Mouse (Mus musculus) lung, postnatal 14 days (tissue): ENCODE measurements at regions not wholly inside any gene's neighbourhood (a gene's known extent, or its start where the extent isn't known, plus 50 kb on each side); places are given as distances from the start of the nearest gene placed in this dataset.

Source experiments
- DNase-seq: peaks from one replicate; pipeline ENCODE4 v3.0.0; 2021

DNA sequence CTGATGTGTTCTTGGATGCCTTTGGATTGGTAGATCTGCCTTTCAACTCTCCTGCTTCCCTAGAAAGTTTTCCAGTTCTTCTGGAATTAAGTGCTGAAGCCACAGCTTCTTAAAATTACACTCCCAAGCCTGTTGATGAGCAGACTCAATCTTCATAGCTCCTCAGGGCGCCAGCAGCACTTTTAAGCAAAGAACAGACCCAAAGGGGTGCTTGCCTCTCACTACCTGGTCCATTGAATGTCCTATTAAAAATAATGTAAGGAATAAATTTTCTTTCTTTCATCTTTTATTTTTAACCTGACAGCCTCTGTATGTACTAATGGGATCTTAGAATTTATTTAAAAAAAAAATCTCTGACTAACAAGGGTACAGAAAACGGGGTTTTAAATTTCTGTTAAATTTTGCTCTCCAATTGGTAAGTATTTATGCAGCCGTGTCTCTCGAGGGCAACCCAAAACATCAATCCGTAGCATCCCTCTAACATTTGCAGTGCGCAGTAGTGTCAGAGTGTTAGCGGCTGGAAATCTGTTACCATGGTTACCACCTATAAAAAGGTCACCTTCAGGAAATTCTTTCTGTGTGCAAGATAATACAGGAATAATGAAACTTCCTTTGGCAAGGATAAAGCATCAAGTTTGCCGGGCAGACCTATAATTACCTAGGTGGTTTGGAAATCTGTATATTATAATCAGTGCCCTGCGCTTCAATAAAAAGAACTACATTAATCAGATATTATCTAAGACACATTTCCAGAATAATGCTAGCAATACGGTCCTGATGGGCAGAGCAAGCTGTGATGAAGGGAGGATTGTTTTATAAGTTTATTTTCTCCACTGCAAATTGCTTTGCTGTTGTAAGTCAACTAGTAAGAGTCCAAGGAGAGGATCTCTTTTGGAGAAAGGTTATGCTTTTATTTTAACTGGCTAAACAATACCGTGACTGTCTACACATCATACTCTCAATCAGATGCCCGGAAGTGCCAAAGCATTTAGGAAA lies 277.1 kb upstream of the Nrsn1 start:
- no peak for DNase-seq

DNA sequence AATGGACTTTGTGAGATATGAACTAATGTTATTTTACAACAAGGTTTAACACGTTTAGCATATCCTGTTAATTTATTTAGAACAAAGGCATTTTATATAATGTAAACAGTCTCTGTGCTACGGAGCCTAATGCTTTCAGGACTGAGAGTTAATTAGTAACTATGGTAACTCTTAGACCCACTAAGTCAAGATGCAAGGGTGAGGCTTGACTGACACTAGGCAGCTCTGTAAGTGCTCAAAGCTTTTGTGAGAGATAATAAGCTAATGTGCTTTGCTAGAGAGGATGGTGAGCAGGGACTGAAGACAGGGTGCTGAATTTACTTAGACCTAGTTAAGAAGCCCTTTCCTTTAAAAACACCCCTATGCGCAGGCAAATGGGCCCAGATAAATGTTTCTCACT lies 253.8 kb upstream of the Nrsn1 start:
- no peak for DNase-seq

- no peak for DNase-seq
Observed at GRCm38 (mm10) chr13:25507355-25507754, 237.1 kb upstream of the Nrsn1 start.

DNA sequence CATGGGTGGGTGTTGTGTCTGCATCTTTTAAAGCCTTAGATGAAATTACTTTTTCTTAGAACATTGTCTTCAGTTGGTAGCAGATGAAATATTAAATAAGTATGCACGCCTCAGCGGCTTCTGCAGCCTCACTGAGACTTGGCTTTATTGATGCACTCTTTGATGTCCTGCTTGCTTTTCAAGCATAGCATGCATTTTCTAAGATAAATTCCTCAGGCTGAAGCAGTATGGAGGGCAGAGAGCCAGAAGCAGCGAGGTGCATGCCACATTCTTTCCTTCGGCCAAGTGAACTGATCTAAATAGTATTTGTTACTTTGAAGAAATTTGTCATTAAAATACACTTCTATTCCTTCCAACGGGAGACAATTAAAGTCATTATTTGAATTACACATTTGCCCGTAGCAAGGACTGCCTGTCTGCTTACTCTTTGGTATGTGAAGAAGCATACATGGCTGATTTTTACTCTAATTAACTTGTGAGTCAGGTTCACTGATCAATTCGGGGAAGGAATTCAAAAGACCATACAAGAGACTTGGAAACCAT lies 224.3 kb upstream of the Nrsn1 start:
- DNase-seq: no peak

DNA sequence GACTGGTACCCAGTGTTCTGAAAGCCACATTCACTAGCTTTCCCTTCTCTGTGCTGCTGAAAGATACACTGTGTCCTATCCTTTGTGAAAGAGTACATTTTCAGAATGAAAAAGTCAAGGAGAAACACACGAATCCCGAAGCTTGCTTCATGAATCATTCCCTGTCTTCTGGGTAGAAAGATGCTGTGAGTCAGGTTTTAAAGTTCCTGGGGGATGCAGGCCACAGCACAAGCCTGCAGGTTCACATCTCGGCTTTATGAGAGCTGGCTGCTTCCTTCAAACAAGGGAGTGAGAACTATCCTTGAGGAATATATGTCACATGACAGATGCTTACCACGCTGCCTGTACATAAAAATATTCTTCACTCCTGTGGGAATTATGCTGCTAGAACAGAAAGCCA lies 219.7 kb upstream of the Nrsn1 start:
- DNase-seq: no peak

GRCm38 (mm10) chr13:25483309-25483708 lies 213.0 kb upstream of the Nrsn1 start:
- DNase-seq: no peak

- DNase-seq: no peak
Observed at GRCm38 (mm10) chr13:25451917-25452316, 181.6 kb upstream of the Nrsn1 start.

DNA sequence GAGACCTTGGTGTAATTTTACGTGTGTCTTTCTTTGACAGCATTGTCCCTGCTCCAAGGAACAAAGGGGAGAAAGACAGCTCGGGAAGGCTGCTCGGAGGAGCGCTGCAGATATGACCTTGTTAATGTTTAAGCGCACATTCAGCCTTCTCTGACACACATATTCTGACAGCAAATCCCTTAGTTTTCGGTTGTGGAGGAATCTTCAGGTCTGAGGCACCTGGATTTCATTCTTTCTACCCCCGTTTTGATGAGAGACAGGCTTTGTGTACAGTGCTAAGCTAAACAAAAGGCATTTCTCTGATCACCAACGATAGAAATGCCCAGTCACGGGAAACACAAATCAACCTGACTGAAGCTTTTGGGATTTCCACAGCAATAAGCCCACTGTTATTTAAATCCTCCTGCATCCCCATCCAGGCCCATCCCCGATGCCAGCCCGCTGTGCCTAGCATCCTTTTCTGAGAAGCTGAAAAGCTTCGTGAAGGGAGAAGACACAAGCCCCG lies 181.1 kb upstream of the Nrsn1 start:
- no peak for DNase-seq

DNA sequence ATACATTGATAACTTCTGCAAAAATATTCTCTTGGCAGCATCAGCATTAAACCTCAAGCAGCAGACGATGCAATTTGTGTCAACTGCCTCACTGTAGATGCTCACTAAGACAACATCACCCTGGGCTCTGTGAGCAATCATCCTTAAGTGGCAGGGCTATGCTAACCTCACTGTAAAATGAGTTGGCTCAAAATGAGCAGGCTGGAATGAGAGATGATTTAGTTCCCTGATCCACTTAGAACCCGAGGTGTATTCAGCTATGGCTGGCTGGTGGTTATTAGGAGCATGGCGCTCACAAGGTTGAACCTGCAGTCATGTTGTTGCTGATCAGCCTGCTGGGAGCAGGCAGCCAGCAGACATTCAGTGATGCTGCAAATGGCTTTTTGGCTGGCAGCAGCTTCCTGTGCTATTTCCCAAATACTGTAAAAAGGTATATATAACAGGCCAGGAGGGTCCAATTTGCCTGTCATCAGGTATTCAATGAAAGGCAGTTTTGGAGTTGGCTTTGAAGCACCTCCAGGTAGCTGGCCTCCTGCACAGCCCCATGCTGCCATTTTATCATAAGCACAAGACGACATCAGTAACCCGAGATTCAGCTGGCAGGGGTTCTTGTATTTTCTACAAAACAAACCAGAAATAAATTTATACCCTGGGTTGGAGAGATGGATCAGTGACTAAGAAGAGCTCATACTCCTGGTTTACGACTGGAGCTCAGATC lies 159.6 kb upstream of the Nrsn1 start:
- DNase-seq: no peak

- no peak for DNase-seq
Observed at GRCm38 (mm10) chr13:25403182-25403795, 133.0 kb upstream of the Nrsn1 start.

- DNase-seq: no peak
Observed at GRCm38 (mm10) chr13:25402691-25403090, 132.4 kb upstream of the Nrsn1 start.

DNA sequence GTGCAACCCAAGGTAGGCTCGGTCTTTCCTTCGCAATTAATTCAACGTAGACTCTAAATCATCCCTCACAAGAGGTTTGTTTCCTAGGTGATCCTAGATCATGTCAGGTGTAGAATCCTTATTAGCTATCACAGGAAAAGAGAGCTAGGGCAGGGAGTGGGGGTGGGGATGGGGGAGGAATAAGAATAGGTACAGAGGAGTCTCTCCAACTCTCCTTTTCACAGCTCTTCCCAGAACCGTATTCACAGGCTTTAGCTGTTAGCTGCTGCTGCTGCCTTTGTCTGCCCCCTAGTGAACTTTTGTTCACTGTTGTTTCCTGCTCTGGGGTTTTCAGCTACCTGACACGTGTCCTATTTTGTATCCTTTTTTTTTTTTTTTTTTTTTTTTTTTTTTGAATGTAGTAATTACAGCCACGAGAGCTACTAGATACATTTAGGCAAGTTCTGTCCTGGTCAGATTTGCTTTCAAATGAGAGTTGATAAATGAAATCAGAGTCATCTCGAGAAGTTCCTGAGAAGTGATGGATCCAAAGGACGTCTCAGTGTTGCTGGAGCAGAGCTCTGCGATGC lies 131.7 kb upstream of the Nrsn1 start:
- no peak for DNase-seq

DNA sequence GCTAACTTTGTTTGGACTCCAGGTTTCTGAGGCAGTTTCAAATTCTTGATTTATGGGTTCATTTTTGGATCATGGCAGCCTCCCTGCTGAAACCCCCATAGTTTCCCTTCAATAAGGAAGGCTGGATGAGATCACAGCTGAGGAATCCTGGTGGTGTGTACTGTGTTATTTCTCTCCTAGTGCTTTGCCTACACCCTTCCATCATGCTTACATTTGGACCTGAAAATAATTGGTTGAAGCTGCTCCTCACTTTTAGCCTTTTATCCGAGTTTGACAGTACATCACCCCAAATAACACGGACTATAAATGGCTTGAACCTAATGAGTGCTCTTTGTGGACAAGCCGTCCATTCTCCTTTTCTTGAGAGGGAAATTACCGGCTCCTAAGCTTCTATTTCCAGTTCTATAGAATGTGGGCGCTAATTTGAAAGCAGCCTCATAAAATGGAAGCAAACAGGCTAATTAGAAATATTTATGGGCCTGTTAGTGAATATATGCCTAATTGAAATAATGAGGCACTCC lies 122.5 kb upstream of the Nrsn1 start:
- DNase-seq: no peak

- DNase-seq: no peak
Observed at GRCm38 (mm10) chr13:25362627-25362967, 92.3 kb upstream of the Nrsn1 start.

- no peak for DNase-seq
Observed at GRCm38 (mm10) chr13:25361850-25362626, 91.7 kb upstream of the Nrsn1 start.

DNA sequence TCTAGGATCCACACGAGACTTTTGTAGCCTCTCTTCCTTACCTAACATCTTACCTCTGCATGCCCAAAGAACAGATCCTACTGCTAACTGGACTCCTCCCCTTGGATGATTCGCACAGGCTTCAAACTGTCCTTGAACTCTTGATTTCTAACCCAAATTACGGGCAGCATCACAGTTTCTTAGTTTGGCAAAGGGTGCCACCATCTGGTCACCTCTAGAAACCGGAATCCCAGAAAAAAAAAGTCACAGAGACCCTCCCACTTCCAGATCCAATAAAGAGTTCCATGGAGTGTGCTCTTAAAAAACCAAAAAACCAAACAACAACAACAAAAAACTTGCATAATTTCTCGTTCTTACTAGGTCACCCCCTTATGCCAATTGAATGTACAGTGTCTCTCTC lies 77.3 kb upstream of the Nrsn1 start:
- DNase-seq: no peak

DNA sequence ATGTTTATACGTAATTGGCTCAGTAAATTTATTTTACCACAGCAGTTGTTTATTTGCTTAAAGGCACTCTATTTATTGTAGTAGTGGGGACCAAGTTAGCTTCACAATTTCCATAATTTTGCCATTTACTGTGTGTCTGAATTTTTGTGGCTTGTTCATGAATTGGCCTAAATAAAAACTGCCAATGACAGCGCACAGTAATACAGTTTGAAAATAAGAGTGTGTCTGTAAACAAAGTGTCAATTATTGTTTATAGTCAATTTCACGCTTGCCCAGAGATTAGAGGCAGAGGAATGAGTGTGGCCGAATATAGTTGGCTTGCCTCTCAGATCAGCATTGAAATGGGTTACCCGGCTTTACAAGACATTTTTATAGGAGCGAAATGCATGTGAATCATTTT lies 73.0 kb upstream of the Nrsn1 start:
- DNase-seq: no peak

- no peak for DNase-seq
Observed at GRCm38 (mm10) chr13:25341826-25342225, 71.5 kb upstream of the Nrsn1 start.

GRCm38 (mm10) chr13:25333803-25334202 lies 63.5 kb upstream of the Nrsn1 start:
- DNase-seq: no peak
